Mouse (Mus musculus): Measurements from ENCODE around the gene Rnf145.
A peak's percentile ranks its signal among the peaks of the same experiment; 100 is the strongest.

The Rnf145 gene

DNA sequence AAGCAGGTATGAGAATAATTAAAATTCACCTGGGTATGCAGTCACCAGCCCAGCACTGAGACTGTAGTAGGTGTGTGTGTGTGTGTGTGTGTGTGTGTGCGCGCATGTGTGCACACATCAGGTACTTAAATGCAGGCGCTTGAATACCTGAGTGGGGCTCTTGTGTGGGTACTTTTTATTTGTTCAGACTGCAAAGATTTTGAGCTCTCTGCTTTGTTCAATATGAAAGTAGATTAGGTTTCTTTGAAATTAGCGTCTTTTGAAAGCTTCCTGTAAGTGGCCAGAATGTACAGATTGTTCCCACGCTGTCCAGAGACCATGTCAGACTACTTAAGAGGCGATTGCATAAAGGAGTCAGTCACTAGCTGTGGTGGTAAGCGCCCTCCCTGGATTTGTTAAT, 18.6 kb downstream of the Rnf145 start:
- peak in 1 of 2 experiments; percentile 61 for DNase-seq

DNA sequence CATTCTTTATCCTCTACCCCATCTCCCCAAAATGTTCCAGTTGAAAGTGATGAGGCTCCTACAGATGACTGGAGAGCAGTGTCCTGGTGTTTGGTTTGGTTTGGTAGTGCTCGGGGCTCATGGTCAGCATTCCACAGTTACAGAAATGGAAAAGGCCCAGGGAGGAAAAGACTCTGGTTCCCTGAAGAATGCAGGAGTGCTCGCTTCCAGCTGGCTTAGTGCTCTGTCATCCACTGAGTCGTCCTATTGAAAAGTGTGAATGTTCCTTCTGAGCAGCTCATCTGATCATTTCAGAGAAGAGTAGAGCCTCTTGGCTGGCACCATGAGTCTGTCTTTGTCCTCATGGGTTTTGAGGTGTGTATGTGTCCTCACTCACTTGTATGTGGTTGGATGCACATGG, 19.3 kb downstream of the Rnf145 start:
- DNase-seq, result no peak

DNA sequence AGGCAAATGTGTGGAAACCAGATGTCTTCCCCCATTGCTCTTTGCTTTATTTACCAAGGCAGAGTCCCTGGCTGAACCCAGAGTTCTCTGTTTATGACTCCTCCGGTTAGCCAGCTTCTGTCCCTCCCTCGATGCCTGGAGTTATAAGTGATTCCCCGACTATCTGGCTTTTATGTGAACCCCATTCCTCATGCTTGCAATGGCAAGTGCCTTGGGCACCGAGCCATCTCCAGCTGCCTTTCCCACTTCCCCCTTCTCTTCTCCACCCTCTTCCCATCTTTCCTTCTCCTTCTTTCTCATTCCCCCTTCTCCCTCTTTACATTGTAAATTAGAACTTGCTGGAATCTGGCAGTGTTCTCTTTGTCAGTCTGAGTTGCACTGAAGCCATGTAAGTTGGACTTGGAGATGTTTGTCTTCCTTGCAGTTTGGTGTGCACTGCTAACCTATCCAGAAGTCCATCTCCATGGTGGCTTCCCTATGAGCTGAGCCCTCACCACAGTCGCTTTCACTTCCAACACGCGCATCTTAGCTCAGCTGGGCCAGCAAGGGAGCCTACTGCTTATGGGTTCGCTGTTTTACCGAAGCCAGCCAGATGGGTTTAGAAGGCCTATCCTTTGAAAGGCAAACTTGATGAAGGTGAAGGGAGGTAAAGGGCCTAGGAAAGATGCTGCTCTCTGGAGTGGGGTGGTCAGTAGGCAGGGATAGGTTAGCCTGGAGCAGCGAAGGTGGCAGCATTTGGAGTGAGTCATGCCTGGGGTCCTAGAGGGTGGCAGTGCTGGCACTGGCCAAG, 19.9 kb downstream of the Rnf145 start:
- DNase-seq, result no peak

DNA sequence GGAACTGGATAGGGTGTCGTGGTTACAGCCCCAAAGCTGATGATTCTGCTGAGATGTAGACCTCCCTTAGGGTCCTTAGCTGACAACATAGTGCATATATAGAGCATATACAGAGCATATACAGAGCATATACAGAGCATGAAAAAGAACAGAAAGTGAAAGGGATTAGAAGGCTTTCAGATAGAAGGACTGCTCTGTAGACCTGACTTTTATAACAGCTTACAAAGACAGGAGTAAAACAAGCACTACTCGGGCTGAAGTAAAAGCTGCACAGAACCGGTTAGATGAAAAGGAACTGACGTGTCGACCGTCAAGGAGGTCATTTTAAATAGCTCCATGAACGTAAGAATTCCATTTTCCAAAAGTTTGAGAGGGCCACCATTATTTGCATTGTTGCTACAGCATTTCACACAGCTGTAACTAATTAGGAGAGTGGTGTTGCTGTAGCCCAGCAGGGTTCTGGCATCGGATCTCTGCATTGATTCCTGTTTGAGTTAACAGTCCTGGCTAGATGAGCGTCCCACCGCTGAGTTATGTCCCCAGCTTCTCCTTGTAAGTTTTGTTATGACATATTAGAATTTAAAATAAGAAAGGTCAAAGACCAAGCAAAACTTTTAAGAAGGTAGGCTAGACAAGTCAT, 20.6 kb downstream of the Rnf145 start:
- DNase-seq, result no peak

DNA sequence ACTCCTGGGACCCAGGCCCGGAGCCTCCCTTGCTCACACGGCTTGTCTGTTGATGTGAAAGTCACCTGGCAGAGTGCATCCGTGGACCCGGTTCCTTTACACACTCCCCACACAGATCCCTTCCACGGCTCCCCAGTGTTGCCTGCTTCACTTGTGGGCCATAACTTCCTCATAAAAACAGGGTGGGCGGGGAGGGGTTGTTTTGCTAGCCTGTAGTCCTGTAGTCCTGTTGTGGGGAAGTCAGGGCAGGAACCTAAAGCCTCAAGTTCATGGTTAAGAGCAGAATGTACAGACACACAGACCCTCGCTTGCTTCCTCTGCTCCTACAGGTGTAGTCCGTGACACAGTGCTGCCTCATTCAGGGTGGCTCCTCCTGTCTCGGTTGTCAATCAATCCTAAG, 21.5 kb downstream of the Rnf145 start:
- DNase-seq, result no peak

DNA sequence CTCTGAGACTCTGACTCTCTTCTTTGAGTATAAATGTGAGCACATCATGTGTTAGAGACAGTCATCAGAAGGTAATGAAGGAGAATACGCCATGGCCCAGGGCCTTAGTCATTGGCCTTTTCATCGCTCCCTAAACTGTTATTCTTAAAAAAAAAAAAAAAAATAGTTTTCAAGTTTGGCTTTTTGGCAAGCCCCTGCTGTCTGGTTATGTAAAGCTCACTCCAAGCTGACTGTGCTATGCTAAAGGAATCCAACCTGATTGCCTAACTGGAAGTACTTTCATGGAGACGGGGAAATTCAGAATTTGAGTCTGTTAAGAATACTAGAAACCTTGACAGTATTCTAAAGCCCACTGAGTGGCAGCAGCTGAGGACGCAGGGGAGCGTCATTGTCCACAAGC, 22.5 kb downstream of the Rnf145 start:
- DNase-seq, result no peak

DNA sequence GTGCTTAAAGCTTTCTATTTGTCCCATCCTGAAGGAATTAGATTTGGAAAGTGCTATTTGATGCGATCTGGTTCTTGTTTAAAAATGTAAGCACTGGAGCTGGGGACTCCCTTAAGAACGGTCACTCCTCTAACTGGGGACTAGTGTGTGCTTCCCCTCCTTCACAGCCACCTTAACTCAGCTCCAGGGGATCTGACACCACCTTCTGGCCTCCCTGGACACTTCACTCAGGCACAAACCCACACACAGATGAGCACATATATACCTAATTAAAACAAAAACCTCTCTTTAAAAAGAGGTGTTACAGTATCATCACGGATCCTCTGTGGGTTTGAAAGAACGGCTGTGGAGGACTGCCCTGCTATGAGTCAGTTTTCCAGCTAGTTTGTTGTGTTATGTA, 23.0 kb downstream of the Rnf145 start:
- no peak for DNase-seq

DNA sequence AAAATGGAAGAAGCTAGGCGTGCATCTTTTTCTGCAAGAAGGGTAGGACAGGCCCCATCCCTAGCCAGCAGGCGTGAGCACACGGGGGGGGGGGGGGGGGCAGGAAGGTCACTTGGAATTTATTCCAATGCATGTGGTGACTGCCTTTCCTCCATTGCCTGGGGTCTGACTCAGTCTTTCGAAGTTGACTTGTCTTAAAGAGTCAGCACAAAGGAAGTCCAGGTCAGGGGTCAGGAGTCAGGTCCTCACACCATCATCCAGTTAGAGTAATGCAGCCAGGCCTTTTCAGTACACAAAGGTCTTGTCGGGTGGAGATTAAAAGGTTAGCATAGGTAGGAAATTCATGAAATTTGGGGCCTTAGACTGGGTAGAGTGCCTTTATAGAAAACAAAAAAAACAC, 24.8 kb downstream of the Rnf145 start:
- DNase-seq, result no peak

DNA sequence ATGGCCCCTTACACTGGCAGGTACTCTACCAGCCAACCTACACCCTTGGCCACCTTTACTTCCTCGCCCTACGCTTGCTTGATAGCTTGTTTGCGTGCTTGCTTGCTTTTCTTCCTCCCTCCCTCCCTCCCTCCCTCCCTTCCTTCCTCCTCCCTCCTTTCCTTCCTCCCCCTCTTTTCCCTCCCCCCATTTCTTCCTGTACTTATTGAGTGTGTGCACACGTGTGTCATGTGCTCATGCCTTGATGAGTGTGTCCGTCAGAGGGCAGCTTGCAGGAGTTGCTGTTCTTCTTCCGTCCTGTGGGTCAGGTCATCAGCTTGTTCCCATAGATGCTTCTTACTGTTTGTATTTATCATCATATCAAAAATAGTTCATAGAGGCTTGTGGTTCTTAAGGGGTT, 25.2 kb downstream of the Rnf145 start:
- no peak for DNase-seq

DNA sequence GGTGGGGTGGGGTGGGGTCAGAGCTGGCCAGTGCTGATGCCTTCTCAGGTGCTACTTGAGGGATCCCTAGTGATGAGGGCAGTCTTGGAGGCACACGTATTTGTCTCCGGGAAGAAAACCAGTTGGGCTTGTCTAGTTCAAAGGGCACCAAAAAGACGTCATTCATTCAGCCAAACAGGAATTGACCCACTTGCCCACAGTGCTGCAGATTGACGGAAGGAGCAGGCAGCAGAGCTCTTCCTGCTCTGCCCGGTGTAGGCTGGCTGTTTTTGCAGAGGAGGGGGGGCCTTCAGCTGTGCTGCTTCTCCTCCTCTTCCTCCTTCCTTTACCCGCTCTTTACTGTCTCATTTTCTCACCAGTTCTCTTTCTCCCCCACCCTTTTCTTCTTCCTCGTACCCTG, 26.4 kb downstream of the Rnf145 start:
- DNase-seq, result peak; percentile 52 to 77

DNA sequence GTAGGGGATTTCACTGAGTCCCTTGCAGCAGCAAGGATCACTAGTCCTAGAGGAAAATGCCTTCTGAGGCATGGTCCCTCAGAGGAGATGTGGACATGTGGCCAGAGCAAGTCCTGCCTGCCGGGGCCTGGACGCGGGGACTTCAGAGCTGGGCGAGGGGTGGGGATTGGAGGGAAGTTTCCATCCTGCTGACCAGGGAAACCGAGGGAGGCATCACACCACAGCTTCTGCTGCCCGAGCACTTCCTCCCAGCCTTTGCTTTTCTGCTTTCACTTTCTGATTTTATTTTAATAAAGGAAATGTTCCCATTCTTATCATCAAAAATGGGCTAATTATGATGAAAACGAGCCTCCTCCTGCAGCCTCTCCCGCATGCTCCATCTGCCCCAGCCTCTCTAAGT, 27.5 kb downstream of the Rnf145 start:
- DNase-seq, result peak in 1 of 2 experiments; percentile 51

DNA sequence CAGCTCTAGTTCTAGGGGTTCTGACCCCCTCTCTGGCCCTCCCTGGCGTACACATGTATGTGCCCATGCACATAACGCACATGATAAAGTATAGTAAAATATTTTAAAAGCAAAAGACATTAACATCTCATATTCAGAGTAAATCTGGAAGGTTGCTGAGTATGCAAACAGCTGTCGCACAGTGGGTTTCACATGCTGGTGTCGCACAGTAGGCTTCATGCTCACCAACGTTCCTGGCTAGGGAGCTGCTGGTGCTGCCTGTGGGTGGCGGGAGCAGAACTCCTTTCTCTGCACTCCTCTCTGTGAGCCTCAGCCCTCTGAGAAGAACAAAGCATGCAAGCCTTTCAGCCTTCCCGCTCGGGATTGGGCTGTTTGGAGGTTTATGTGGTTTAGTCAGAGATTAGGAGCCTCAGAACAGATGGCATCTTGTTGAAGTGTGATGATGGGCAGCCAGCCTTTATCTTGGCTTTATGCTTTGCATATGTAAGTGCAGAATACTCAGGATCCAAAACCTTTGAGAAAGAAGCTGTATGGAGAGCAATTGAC, 29.0 kb downstream of the Rnf145 start:
- DNase-seq, result no peak

DNA sequence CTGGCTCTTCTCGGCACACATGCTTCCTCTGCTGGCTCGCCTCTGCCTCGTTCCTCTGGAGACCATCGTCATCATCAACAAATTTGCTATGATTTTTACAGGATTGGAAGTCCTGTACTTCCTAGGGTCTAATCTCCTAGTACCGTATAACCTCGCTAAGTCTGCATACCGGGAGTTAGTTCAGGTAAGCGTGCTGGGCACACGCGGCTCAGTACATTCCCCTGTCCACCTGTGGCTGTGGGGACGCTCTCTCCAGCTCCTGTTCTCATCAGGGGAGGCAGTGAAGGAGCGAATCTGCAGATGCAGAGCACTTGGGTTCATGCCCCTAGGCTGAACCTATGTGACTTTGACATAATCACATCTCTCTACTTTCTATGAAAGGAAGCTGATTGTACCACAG, 30.1 kb downstream of the Rnf145 start:
- DNase-seq, result no peak

DNA sequence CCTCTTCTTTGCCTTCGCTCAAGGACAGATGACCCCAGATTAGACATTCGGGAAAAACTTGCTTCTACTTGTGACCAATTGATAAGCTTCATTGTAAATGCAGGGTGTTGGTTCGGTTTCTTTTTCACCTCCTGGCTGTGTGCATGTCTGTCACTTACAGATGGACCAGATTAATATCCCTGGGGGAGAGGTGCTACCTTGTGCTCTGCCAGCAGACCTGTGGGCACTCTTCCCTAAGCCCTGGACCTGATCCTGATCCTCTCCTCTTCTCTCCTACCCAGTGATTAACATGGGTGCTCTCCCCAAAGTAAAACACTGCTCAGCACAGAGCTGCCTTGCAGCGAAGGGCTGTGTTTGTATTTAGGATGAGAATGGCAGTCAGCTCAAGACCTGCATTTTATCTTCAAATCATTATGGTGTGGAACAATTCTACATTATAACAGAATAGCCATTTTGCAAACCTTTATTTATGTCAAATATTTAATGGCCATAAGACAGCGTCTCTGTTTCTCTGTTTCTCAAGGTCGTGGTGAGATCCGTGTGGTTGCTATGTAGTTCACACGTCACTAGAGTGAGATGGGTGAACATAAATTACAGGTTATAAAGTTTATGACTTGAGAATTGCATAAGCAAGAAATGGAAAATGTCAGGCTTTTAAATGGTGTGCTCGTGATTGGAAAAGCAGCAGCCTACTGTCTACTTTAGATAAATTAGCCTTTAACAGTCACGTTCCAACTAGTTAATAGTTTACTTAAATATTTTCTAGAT, 30.9 kb downstream of the Rnf145 start:
- no peak for DNase-seq

DNA sequence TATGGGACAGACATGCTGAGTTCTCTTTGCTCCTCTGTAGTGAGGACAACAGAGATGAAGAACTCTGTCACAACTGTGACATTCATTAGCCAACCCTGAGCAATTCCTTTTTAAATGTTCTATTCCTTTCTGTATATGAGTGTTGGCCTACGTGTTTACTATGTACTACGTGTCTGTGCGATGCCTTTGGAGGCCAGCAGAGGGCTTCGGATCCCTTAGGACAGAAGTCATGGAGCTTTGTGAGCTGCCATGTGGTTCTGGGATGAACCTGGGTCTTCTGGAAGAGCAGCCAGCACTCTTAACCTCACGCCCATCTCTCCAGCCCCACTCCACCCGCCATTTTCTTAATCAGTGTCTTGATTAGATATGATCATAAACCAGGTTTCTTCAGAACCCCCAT, 32.2 kb downstream of the Rnf145 start:
- DNase-seq, result no peak

DNA sequence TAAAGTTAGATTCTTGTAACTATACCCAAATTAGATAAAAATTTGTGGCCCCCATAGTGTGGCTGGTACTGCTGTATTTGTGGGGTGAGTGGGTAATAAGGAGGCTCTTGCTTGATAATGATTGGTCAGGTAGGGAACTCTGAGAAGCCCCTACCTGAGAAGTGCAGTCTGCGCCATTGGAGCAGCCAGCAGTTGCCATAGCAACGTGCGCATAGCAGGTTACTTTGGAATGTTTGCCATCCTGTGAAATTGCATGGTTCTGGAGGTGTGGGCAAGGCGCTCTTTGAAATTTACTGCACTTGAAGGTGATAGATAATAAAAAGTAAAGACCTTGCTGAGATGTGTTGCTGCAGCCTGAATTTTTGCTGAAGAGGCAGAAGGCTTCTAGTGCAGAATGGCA, 35.6 kb downstream of the Rnf145 start:
- DNase-seq, result no peak

DNA sequence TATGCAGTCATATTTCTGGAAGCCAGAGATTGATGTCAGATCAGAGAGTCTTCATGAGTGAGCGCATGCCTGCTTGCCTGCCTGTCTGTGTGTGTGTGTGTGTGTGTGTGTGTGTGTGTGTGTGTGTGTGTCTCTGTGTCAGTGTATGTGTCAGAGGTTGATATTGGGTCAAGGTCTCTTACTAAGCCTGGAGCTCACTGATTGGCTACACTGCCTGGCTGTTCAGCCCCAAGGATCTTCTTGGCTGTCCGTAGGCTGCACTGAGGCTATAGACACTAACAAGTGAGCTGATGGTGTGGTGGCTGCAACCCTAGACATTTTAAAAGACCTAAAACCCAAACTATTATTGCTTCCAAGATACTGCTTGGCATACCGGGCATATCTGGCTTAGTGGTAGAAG, 39.8 kb downstream of the Rnf145 start:
- no peak for DNase-seq

DNA sequence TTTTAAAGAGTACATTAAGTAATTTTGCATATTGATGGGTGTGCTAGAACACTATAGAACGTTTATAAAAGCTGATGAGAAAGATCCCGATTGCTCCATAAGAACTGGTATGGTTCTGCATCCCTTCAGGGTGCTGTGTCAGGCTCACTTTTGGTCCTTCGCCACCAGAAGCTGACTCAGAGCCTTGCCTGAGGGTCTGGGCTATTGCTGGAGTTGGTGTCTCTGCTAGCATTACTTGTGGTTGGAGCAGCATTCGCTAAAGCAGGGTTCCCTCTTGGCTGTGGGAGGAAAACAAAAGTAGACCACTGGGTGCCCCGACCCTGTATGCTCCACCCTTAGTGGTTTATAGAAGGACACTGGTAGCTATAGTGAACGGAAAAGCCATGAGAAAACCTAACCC, 40.7 kb downstream of the Rnf145 start:
- no peak for DNase-seq

DNA sequence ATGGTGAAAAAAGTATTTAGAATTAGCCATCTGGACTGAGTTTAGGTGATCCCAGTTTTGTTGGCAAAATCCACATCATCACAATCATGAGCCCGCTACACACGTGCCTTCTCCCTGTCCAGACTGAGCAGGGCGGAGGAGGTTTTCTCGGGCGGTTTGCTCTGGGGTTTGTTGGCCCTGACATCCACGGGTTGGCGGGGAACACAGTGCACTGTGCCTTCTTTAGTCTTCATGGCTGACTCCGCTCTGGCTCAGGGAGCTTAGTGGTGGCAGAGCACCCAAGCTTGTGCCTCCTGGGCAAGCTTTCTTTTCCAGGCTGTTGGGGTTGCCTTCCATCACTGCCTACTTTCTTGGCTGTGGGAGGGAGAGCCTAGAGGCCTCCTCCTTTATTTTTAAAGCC, 41.6 kb downstream of the Rnf145 start:
- DNase-seq, result no peak

DNA sequence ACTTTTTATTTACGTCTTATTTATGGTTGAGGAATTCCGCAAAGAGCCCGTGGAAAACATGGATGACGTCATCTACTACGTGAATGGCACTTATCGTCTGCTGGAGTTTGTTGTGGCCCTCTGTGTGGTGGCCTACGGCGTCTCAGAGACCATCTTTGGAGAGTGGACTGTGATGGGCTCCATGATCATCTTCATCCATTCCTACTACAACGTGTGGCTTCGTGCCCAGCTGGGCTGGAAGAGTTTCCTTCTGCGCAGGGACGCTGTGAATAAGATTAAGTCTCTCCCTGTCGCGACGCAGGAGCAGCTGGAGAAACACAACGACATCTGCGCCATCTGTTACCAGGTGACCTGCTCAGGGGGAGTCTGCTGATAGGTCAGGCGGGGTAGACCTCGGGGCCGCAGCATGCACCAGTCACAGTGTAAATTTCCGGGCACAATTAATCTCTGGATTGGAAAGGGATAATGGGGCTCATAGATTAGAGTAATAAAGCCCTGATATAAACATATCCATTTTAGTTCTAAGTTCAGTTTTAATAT, 42.8 kb downstream of the Rnf145 start:
- no peak for DNase-seq

DNA sequence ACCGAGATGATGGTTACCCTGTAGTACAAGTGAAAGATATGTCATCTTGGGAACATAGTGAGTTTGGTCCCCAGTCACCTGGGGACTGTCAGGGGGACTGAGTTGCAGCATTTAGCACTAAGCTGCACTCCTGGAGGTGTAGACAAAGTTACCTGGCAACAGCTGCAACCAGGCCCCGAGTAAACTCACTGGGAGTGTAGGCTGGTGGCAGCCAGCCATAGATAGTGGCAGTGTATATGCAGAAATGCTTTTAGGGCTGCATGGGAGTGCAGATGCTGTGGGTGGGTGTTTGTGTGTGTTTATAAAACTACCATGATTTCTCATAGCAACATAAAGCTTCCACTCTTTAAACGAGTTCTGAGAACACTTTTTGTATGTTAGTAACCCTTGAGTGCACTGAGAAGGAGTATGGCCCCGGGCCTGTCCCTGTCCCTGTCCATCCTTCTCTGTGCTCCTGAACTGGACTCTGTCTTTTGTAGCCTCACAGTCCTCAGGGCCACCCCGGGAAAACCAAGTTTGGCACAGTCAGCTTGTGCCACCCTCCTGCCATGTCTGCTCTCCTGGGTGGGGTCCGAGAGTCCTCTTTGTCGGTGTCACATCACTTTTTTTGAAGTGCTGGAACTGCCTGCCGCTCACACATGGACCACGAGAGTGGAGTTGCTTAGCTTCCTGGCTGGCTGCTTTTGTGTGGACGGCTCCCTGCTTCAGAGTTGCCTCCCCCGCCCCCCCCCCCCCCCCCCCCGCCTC, 43.8 kb downstream of the Rnf145 start:
- no peak for DNase-seq

DNA sequence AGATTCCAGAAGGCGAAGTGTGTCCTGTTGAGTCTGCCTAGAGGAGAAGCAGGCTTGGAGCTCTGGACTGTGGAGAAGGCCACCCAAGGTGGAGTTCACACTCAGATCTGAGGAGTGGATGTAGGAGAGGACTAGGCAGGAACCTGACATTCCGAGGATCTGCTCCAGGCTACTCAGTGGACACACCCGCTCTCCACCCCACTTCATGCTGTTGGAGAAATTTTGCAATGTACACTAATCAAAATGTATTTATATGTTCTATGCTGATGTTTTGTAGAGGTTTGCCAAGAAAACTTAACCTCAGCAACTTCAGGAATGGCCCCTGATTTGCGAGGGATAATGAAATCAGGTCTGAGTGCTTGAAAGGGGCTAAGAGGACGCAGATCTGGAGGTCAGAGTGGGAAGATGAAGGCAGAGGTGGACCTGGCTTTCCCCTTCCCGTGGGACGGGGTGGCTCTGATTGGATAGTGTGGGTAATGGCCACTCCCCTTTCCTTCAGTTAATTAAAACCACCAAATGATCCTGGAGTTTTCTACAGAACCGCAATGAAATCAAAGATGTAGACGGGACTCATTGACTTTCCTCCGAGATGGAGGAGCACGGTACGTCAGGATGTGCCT, 45.6 kb downstream of the Rnf145 start:
- DNase-seq, result peak in 1 of 2 experiments; percentile 48

All from lung, adult 18-20 months (tissue).